Mouse (Mus musculus) limb, embryonic 12.5 days (tissue): Measurements from ENCODE around the gene Ltc4s. TPM values are rescaled to one million over a fixed set of nuclear protein-coding genes. Genes with fewer than 3 reads are reported as not detected.

Experiments
- ATAC-seq: fragments of 200-750 bp; cut with Nextera tagmentation; 2 replicates; pipeline ENCODE4 v1.8.0; 2017; ENCODE audit warnings: low read depth, moderate TSS enrichment; ENCODE audit not compliant: insufficient number of reproducible peaks, insufficient read depth, low FRiP score, low TSS enrichment
- H3K27ac ChIP-seq: fragments of 300-500 bp; sonication (generic); 2 replicates; pipeline ENCODE4 v1.5.1; 2016; ENCODE audit warnings: mild to moderate bottlenecking, moderate library complexity
- H3K27me3 ChIP-seq: fragments of 300-500 bp; sonication (generic); 2 replicates; pipeline ENCODE4 v1.6.1; 2016; ENCODE audit warnings: mild to moderate bottlenecking, moderate library complexity
- H3K36me3 ChIP-seq: fragments of 300-500 bp; sonication (generic); 2 replicates; pipeline ENCODE4 v1.6.1; 2016; ENCODE audit warnings: mild to moderate bottlenecking, moderate library complexity
- H3K4me1 ChIP-seq: fragments of 300-500 bp; sonication (generic); replicated peaks from 2 replicates; pipeline ENCODE4 v1.6.1; 2016
- H3K4me2 ChIP-seq: fragments of 300-500 bp; sonication (generic); 2 replicates; pipeline ENCODE4 v1.6.1; 2016; ENCODE audit warnings: mild to moderate bottlenecking, moderate library complexity
- H3K4me3 ChIP-seq: fragments of 300-500 bp; sonication (generic); replicated peaks from 2 replicates; pipeline ENCODE4 v1.5.1; 2016; ENCODE audit warnings: mild to moderate bottlenecking
- H3K9ac ChIP-seq: fragments of 300-500 bp; sonication (generic); replicated peaks from 2 replicates; pipeline ENCODE4 v1.6.1; 2016; ENCODE audit warnings: mild to moderate bottlenecking, moderate library complexity
- H3K9me3 ChIP-seq: fragments of 300-500 bp; sonication (generic); 2 replicates; pipeline ENCODE4 v1.6.1; 2016; ENCODE audit warnings: mild to moderate bottlenecking, moderate library complexity
- WGBS: fragments of 180-500 bp; shearing (Covaris S2); methylation state at CpG from one replicate; pipeline ENCODE4 v1.1.7; 2016; 5-methylcytosine and 5-hydroxymethylcytosine counted together
- polyA plus RNA-seq: library from polyadenylated mRNA; unstranded; fragments of >200 nt; fragmentation: Nextera tagmentation; extraction: Ambion mirVana; gene quantifications from 2 replicates; pipeline ENCODE4 v1.2.1, GENCODE M21; 2016

Ltc4s gene
- polyA plus RNA-seq, 1 experiment from 2014 or later = 1.0 TPM

GRCm38 (mm10) chr11:50223783-50224662 lies 14.4 kb downstream of the Ltc4s start:
- Histone ChIP-seq H3K9me3 (no peaks in the 10 kb centered on the region), H3K27me3 (no peaks in the 10 kb centered on the region), H3K9ac (peak overlapping the region; percentile 97), H3K4me2 (peak overlapping the region; percentile 92), H3K27ac (peak overlapping the region; percentile 73), H3K36me3 (peaks cover 6% of the 10 kb centered on the region; the same call in 1 of the 2 replicates), H3K4me3 (peak overlapping the region; percentile 97), H3K4me1 (peaks cover 39% of the 10 kb centered on the region)
- no peak for ATAC-seq
- WGBS = 8% methylated on average over 17 of the region's 17 CpGs

DNA sequence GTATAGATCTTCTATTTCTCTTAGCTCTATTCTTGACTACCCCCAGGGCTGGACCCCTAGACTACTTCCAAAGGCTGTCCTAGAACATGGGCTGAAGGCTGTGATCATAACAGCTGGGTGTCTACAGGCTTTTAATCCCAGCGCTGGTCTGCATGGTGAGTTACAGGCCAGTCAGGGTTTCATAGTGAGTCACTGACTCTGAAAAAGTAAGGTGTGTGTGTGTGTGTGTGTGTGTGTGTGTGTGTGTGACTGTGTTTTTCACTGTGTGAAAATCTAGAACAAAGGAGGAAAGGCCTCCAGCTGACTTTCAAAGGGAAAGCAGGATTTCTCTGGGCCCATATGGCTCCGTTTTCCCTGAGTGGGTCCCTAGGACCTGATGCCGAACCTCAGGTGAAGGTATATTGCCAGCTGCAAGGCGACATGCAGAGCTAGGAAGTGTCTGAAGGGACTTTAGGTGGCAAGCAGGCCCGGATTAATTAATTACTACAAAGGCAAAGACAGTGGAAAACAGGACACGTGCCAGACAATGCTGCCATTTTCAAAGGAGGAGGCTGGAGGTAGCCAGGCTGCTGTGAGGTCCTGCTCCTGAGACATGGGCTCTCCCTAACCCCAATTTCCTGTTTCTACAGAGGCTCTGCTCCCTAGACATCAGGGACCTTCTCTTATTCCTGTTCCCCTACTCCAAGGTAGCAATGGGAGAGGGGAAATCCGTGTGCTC lies 15.7 kb downstream of the Ltc4s start:
- no peak for ATAC-seq
- 53% methylated on average over 7 of the region's 7 CpGs for WGBS
- H3K4me3 ChIP-seq = no peak overlapping the region

DNA sequence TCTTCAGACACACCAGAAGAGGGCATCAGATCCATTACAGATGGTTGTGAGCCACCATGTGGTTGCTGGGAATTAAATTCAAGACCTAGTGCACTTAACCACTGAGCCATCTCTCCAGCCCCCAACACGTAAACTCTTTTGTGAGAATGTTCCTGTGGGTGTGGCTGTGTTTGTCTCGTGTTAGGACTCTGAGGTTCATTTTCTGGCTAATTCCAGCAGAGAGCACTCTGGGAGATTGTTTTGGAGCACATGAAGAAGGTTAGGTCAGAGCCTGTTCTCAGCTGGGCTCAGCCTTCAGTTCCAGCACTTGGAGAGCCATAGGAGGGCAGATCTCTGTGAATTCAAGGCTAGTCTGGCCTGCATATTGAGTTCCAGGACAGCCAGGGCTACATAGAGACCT lies 18.6 kb downstream of the Ltc4s start:
- 47% methylated on average over 2 of the region's 2 CpGs for WGBS
- no peak for ATAC-seq
- H3K4me1 ChIP-seq = peaks cover 36% of the 10 kb centered on the region
- H3K4me2 ChIP-seq = no peak overlapping the region
- H3K9ac ChIP-seq = no peak overlapping the region
- no peaks in the 10 kb centered on the region for H3K9me3 ChIP-seq
- no peaks in the 10 kb centered on the region for H3K27me3 ChIP-seq
- no peaks in the 10 kb centered on the region for H3K36me3 ChIP-seq
- no peak overlapping the region for H3K4me3 ChIP-seq
- no peak overlapping the region for H3K27ac ChIP-seq

More for the DNA sequence above, 15.7 kb downstream of the Ltc4s start:
- Histone ChIP-seq H3K4me2 (no peak overlapping the region), H3K36me3 (peaks cover 3% of the 10 kb centered on the region; the same call in 1 of the 2 replicates), H3K4me1 (peaks cover 36% of the 10 kb centered on the region), H3K27ac (no peak overlapping the region), H3K9me3 (no peaks in the 10 kb centered on the region), H3K9ac (no peak overlapping the region), H3K27me3 (no peaks in the 10 kb centered on the region)

DNA sequence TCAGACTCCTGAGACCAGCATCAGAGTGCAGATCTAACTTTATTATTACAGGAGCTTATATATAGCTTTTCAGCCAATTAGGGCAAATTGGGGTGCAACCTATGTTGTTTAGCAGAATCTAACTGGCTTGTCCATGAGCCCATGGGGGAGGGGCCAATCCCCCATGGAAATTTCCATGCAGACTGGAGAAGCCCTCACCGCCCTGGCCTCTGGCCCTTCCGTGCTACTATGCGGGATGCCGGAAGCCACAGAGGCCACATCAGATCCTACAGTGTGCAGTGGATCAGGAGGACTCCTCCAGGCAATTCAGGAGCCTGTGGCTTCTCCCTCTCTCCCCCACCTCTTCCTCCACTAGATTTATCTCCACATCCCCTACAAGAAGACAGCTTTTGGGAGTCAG lies 20.6 kb downstream of the Ltc4s start:
- Histone ChIP-seq H3K27me3 (no peaks in the 10 kb centered on the region), H3K4me3 (no peak overlapping the region), H3K36me3 (no peaks in the 10 kb centered on the region), H3K4me1 (peaks cover 31% of the 10 kb centered on the region), H3K9ac (no peak overlapping the region), H3K9me3 (no peaks in the 10 kb centered on the region), H3K27ac (no peak overlapping the region), H3K4me2 (no peak overlapping the region)
- ATAC-seq = no peak
- 61% methylated on average over 4 of the region's 4 CpGs for WGBS

- no peaks in the 10 kb centered on the region for H3K27me3 ChIP-seq
- no peaks in the 10 kb centered on the region for H3K9me3 ChIP-seq
- no peak overlapping the region for H3K4me3 ChIP-seq
- no peak overlapping the region; the same call in 1 of the 2 replicates for H3K9ac ChIP-seq
- 72% methylated on average over 4 of the region's 4 CpGs for WGBS
- H3K27ac ChIP-seq = no peak overlapping the region
- H3K36me3 ChIP-seq = no peaks in the 10 kb centered on the region
- peaks cover 31% of the 10 kb centered on the region for H3K4me1 ChIP-seq
- no peak for ATAC-seq
- H3K4me2 ChIP-seq = peak overlapping the region; percentile 6; the same call in 1 of the 2 replicates
Observed at GRCm38 (mm10) chr11:50216724-50217366, 21.6 kb downstream of the Ltc4s start.

DNA sequence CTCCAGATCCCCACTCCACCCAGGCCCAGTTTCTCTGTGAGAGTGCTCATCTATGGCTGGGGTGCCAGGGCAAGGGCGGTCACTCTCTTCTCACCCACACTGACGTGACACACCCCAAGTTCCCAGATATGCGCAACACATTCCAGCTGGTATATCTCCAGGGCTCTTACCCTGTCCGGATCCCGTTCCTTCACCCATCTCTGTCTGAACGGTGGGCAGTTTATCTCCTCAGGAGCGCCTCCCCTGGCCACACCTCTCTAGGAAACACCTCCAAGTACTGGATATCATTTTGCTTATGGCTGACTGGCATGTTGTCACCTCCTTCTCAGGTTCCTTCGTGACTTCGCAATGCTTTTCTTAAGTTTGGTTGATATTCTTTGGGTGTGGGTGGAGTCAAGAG lies 22.8 kb downstream of the Ltc4s start:
- H3K27me3 ChIP-seq = no peaks in the 10 kb centered on the region
- no peaks in the 10 kb centered on the region for H3K9me3 ChIP-seq
- H3K27ac ChIP-seq = no peak overlapping the region
- H3K36me3 ChIP-seq = no peaks in the 10 kb centered on the region
- H3K9ac ChIP-seq = no peak overlapping the region
- H3K4me2 ChIP-seq = peak overlapping the region; percentile 35
- no peak for ATAC-seq
- peaks cover 34% of the 10 kb centered on the region for H3K4me1 ChIP-seq
- 22% methylated on average over 9 of the region's 9 CpGs for WGBS
- H3K4me3 ChIP-seq = no peak overlapping the region

- Histone ChIP-seq H3K9ac (no peak overlapping the region), H3K4me3 (no peak overlapping the region), H3K36me3 (no peaks in the 10 kb centered on the region), H3K9me3 (no peaks in the 10 kb centered on the region), H3K27ac (no peak overlapping the region), H3K4me1 (peaks cover 34% of the 10 kb centered on the region), H3K4me2 (no peak overlapping the region), H3K27me3 (no peaks in the 10 kb centered on the region)
- no peak for ATAC-seq
- 90% methylated on average over 6 of the region's 6 CpGs for WGBS
Observed at GRCm38 (mm10) chr11:50214631-50215030, 23.8 kb downstream of the Ltc4s start.

DNA sequence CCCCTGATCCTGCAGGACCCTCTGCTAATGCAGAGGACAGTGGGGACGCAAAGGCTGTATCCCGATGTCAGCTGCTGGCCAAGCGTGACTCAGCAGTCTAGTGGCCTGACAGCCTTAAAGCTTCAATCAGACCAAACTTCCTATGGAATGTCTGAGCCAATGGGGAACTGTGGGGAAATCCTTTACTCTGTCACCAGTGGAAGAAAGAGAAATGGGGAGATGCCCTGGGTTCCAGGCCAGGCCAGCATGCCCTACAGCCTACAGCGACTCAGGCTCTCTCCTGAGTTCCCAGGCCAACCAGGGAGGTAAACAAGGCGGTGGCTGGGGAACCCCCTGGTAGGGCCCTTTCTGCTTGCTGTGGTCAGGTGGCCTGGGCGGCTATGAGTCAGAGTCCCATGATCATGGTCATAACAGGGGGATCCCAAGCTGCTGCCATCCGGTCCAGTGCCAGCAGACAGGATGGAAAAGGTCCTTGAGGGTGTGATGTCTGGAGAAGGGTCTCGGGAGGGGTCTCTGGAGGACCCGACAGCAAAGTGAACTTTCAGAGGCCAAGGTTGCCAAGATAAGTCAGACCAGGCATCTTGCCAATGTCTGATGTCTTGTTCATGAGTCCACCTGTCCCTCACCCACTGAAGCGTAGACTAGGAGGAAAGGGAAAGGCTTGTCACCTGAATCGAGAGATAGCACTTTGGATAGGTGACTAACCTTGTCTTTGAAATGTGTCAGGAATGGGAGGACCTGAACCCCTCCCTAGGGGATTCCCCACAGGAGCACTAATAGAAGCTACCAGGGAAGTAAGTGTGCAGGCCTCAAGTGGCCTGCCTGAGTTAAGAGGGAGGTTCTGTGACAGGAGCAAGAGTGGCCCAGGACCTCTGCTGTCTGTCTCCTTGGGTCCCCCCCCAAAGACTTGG lies 25.3 kb downstream of the Ltc4s start:
- Histone ChIP-seq H3K27me3 (no peaks in the 10 kb centered on the region), H3K4me2 (no peak overlapping the region), H3K27ac (no peak overlapping the region), H3K9me3 (no peaks in the 10 kb centered on the region), H3K4me3 (no peak overlapping the region), H3K4me1 (peaks cover 35% of the 10 kb centered on the region), H3K9ac (no peak overlapping the region), H3K36me3 (peaks cover 1% of the 10 kb centered on the region; the same call in 1 of the 2 replicates)
- WGBS = 71% methylated on average over 11 of the region's 11 CpGs
- no peak for ATAC-seq

GRCm38 (mm10) chr11:50212060-50212739 lies 26.2 kb downstream of the Ltc4s start:
- WGBS = 75% methylated on average over 3 of the region's 3 CpGs
- no peaks in the 10 kb centered on the region for H3K9me3 ChIP-seq
- no peak overlapping the region for H3K4me3 ChIP-seq
- no peak for ATAC-seq
- no peaks in the 10 kb centered on the region for H3K27me3 ChIP-seq
- no peak overlapping the region for H3K9ac ChIP-seq
- peaks cover 29% of the 10 kb centered on the region for H3K4me1 ChIP-seq
- no peak overlapping the region for H3K4me2 ChIP-seq
- H3K36me3 ChIP-seq = peaks cover 10% of the 10 kb centered on the region
- H3K27ac ChIP-seq = no peak overlapping the region
